Mouse (Mus musculus) midbrain, postnatal 0 days (tissue): ENCODE results near the gene Dhx8. TPM values are rescaled to one million over a fixed set of nuclear protein-coding genes. Genes with fewer than 3 reads are reported as not detected.

Source experiments
- ATAC-seq: fragments of 200-750 bp; cut with Nextera tagmentation; 2 replicates; pipeline ENCODE4 v1.8.0; 2017; ENCODE audit warnings: moderate number of reproducible peaks, mild to moderate bottlenecking, moderate TSS enrichment, moderate library complexity; ENCODE audit not compliant: low FRiP score
- DNase-seq: peaks from one replicate; pipeline ENCODE4 v3.0.0-alpha.2; 2015; ENCODE audit warnings: low spot score
- H3K27ac ChIP-seq: fragments of 300-500 bp; sonication (generic); 2 replicates; pipeline ENCODE4 v1.5.1; 2014; ENCODE audit warnings: low read depth, mild to moderate bottlenecking, low read length, mixed read lengths
- H3K27me3 ChIP-seq: fragments of 300-500 bp; sonication (generic); 2 replicates; pipeline ENCODE4 v1.6.1; 2014; ENCODE audit warnings: low read length, control low read depth, mixed read lengths; ENCODE audit not compliant: insufficient read depth
- H3K36me3 ChIP-seq: fragments of 300-500 bp; sonication (generic); 2 replicates; pipeline ENCODE4 v1.6.1; 2014; ENCODE audit warnings: low read length, control low read depth, mixed read lengths; ENCODE audit not compliant: insufficient read depth
- H3K4me1 ChIP-seq: fragments of 300-500 bp; sonication (generic); 2 replicates; pipeline ENCODE4 v1.6.1; 2014; ENCODE audit warnings: mild to moderate bottlenecking, control low read depth, antibody characterized with exemption, low read length, mixed read lengths; ENCODE audit not compliant: insufficient read depth
- H3K4me2 ChIP-seq: fragments of 300-500 bp; sonication (generic); 2 replicates; pipeline ENCODE4 v1.6.1; 2014; ENCODE audit warnings: low read depth, mild to moderate bottlenecking, low read length, mixed read lengths; ENCODE audit not compliant: poor library complexity, severe bottlenecking
- H3K4me3 ChIP-seq: fragments of 300-500 bp; sonication (generic); 2 replicates; pipeline ENCODE4 v1.5.1; 2014; ENCODE audit warnings: low read depth, mild to moderate bottlenecking, low read length, moderate library complexity
- H3K9ac ChIP-seq: fragments of 300-500 bp; sonication (generic); replicated peaks from 2 replicates; pipeline ENCODE4 v1.6.1; 2014; ENCODE audit warnings: mild to moderate bottlenecking, low read length, moderate library complexity, mixed read lengths; ENCODE audit not compliant: poor library complexity, severe bottlenecking
- H3K9me3 ChIP-seq: fragments of 300-500 bp; sonication (generic); 2 replicates; pipeline ENCODE4 v1.6.1; 2016; ENCODE audit warnings: low read length, control low read depth
- CTCF ChIP-seq: IDR thresholded peaks from 2 replicates; pipeline ENCODE4 v1.5.1; 2016; ENCODE audit warnings: antibody characterized with exemption, mild to moderate bottlenecking
- WGBS: fragments of 180-500 bp; shearing (Covaris S2); extraction: QIAGEN DNeasy Blood & Tissue Kit; methylation state at CpG from one replicate; pipeline ENCODE4 v1.1.7; 2014; 5-methylcytosine and 5-hydroxymethylcytosine counted together
- polyA plus RNA-seq: library from polyadenylated mRNA; unstranded; fragments of >200 nt; fragmentation: Nextera tagmentation; extraction: Ambion mirVana; gene quantifications from 2 replicates; pipeline ENCODE4 v1.2.1, GENCODE M21; 2015
- total RNA-seq: library from RNA; depleted of rRNA; stranded (reverse); fragments of >200 nt; gene quantifications from 2 replicates; pipeline ENCODE4 v1.2.3, GENCODE M21; 2014

The Dhx8 gene
- total and polyA plus RNA-seq, 2 experiments from 2014 or later = 25.7 to 30.6 TPM

- Histone ChIP-seq H3K4me2 (no peak overlapping the region), H3K9me3 (no peaks in the 10 kb centered on the region), H3K9ac (no peak overlapping the region), H3K27ac (no peak overlapping the region), H3K36me3 (peaks cover 51% of the 10 kb centered on the region), H3K27me3 (no peaks in the 10 kb centered on the region), H3K4me3 (no peak overlapping the region), H3K4me1 (no peaks in the 10 kb centered on the region)
- no peak for TF ChIP-seq CTCF
- no peak for ATAC-seq
- 55% methylated on average over 5 of the region's 5 CpGs for WGBS
- DNase-seq = peak; percentile 80
Observed at GRCm38 (mm10) chr11:101758431-101758830, 25.7 kb downstream of the Dhx8 start.

- no peaks in the 10 kb centered on the region for H3K9me3 ChIP-seq
- no peak overlapping the region for H3K4me3 ChIP-seq
- no peaks in the 10 kb centered on the region for H3K27me3 ChIP-seq
- ATAC-seq (no peak), DNase-seq (no peak)
- H3K4me2 ChIP-seq = no peak overlapping the region
- no peak overlapping the region for H3K9ac ChIP-seq
- peaks cover 48% of the 10 kb centered on the region for H3K36me3 ChIP-seq
- no peak for TF ChIP-seq CTCF
- no peak overlapping the region for H3K27ac ChIP-seq
- 97% methylated on average over 3 of the region's 3 CpGs for WGBS
- no peaks in the 10 kb centered on the region for H3K4me1 ChIP-seq
Observed at GRCm38 (mm10) chr11:101759530-101759929, 26.8 kb downstream of the Dhx8 start.

- peak; percentile 86 for TF ChIP-seq CTCF
- H3K4me2 ChIP-seq = no peak overlapping the region
- H3K27me3 ChIP-seq = no peaks in the 10 kb centered on the region
- H3K4me1 ChIP-seq = no peaks in the 10 kb centered on the region
- H3K9me3 ChIP-seq = no peaks in the 10 kb centered on the region
- no peak overlapping the region for H3K9ac ChIP-seq
- peak; percentile 85 for DNase-seq
- no peak for ATAC-seq
- H3K27ac ChIP-seq = no peak overlapping the region
- H3K4me3 ChIP-seq = no peak overlapping the region
- WGBS = 51% methylated on average over 7 of the region's 7 CpGs
- H3K36me3 ChIP-seq = peaks cover 59% of the 10 kb centered on the region
Observed at GRCm38 (mm10) chr11:101763723-101764122, 31.0 kb downstream of the Dhx8 start.

DNA sequence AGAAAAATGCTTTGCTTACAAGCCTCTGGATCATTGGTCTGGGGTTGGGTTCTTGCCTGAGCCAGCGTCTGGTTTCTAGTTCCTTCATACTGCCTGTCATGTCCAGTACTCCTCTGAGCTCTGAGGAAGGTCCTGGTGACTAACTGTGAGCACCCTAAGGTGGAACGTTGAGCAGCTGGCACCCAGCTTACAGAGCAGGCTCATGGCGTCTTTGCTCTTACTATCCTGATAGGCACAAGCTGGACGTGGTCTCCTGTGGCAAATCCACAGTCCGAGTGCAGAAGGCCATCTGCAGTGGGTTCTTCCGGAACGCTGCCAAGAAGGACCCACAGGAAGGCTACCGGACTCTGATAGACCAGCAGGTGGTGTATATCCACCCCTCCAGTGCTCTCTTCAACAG, 31.8 kb downstream of the Dhx8 start:
- Histone ChIP-seq H3K36me3 (peaks cover 55% of the 10 kb centered on the region), H3K4me1 (no peaks in the 10 kb centered on the region), H3K27me3 (no peaks in the 10 kb centered on the region), H3K27ac (no peak overlapping the region), H3K9ac (no peak overlapping the region), H3K9me3 (no peaks in the 10 kb centered on the region), H3K4me2 (no peak overlapping the region), H3K4me3 (no peak overlapping the region)
- TF ChIP-seq CTCF = no peak
- no peak for DNase-seq
- 93% methylated on average over 8 of the region's 8 CpGs for WGBS
- no peak for ATAC-seq

DNA sequence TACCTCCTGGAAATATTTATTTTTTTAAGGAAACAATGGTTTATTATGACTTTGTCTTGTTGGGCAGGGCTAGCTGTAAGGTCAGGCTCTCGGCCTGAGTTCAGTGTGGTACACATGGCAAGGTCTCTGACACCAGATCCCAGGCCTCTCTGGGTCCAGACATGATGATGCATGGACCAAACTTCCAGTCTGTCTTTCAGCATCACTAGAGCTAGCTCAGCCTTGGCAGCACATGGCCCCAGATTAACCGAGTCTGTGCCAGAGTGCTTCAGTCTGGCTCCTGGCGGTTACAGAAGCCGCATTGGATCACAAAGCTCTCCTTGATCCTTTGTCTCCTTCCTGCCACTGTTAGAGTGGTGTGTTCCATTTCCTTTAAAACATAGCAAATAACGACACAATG, 34.6 kb downstream of the Dhx8 start:
- ATAC-seq (no peak), DNase-seq (no peak)
- H3K9me3 ChIP-seq = no peaks in the 10 kb centered on the region
- H3K36me3 ChIP-seq = peaks cover 43% of the 10 kb centered on the region
- no peak overlapping the region for H3K9ac ChIP-seq
- H3K27ac ChIP-seq = no peak overlapping the region
- no peak overlapping the region for H3K4me2 ChIP-seq
- H3K27me3 ChIP-seq = no peaks in the 10 kb centered on the region
- H3K4me1 ChIP-seq = 0 out of 2 replicates have a peak, but pooled peaks cover under 1% of the 10 kb centered on the region
- no peak for TF ChIP-seq CTCF
- 65% methylated on average over 5 of the region's 5 CpGs for WGBS
- H3K4me3 ChIP-seq = no peak overlapping the region

DNA sequence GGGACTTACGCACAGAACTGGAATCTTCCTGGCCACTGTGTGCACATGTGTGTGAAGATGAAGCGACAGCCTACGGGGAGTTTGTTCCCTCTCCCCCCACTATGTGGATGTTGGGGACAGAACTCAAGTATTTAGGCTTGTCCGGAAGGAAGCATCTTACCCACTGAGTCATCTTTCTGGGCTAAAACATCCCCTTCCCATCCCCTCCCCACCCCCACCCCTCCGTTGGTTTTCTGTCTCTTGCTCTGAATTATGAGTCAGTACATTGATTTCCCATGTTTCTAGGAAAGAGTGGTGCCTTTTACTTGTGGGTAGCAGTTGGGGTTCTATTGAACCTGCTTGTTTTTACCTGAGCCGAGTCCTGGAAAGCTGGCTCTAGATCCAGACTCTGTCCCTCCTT, 36.0 kb downstream of the Dhx8 start:
- H3K4me3 ChIP-seq = no peak overlapping the region
- TF ChIP-seq CTCF = no peak
- no peak overlapping the region for H3K9ac ChIP-seq
- WGBS = 94% methylated on average over 6 of the region's 6 CpGs
- no peak overlapping the region for H3K4me2 ChIP-seq
- 0 out of 2 replicates have a peak, but pooled peaks cover 4% of the 10 kb centered on the region for H3K4me1 ChIP-seq
- ATAC-seq (no peak), DNase-seq (no peak)
- H3K9me3 ChIP-seq = no peaks in the 10 kb centered on the region
- H3K27me3 ChIP-seq = peaks cover 4% of the 10 kb centered on the region; the same call in 1 of the 2 replicates
- H3K27ac ChIP-seq = no peak overlapping the region
- H3K36me3 ChIP-seq = peaks cover 41% of the 10 kb centered on the region
